Mouse (Mus musculus) ES-Bruce4 (cell line): ENCODE results near the gene Tex2.

Experiments
- CTCF ChIP-seq: IDR thresholded peaks from one replicate; pipeline ENCODE4 v1.8.1; 2011; ENCODE audit warnings: low read depth, low read length
- EP300 ChIP-seq: IDR thresholded peaks from 2 replicates; pipeline ENCODE4 v1.6.1; 2011; ENCODE audit warnings: low read depth, low read length; ENCODE audit not compliant: insufficient read depth
- POLR2A ChIP-seq: IDR thresholded peaks from one replicate; pipeline ENCODE4 v1.8.1; 2011; ENCODE audit warnings: low read length; ENCODE audit not compliant: insufficient read depth

- no peak for TF ChIP-seq CTCF
- TF ChIP-seq POLR2A, result no peak
- no peak for TF ChIP-seq EP300
Measured at GRCm38 (mm10) chr11:106503425-106503717, 109.9 kb downstream of the Tex2 start.
